Mouse (Mus musculus) right cerebral cortex, postnatal 14 days (tissue): ENCODE results near the gene Gm3755.
A peak's percentile ranks its signal among the peaks of the same experiment; 100 is the strongest.
"Not testable (repeated sequence)": the region's sequence is repeated elsewhere in the genome, so short reads cannot be mapped to it uniquely, and the experiment has no call there.

Source experiments
- DNase-seq: peaks from one replicate; pipeline ENCODE4 v3.0.0; 2022

Gene Gm3755

GRCm38 (mm10) chr14:7450817-7451216, at the start of gene Gm3755:
Gene Gm3755, minus strand, starts transcription at chr14:7450917.
- DNase-seq: not testable (repeated sequence)

GRCm38 (mm10) chr14:7488731-7489130, 38.0 kb upstream of the Gm3755 start:
- peak; percentile 2 for DNase-seq

GRCm38 (mm10) chr14:7483662-7484061, 32.9 kb upstream of the Gm3755 start, which contains the start of gene Gm3752:
Gene Gm3752, minus strand, starts transcription at chr14:7483762.
- not testable (repeated sequence) for DNase-seq

GRCm38 (mm10) chr14:7422496-7422895, 28.2 kb downstream of the Gm3755 start:
- DNase-seq: not testable (repeated sequence)
